Mouse (Mus musculus): ENCODE results near the gene Zdhhc4.

DNA sequence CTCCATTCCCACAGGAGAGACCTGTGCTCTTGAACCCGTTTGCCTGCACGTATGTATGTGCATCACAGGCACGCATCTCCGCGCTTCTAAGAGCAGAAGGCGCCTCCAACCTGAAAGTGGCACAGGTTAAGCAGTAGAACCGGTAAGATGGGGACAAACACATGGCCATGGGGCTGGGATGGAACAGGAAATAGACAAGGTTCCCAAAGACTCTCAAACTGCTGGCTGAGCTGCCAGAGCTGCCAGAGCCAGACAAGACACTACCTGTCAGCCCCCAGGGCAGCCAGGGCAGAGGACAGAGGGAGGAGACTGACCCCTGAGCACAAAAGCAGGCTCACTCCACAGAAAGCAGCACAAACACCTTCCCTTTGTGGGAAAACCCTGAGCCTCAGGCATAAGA, 19.1 kb downstream of the Zdhhc4 start:
- TF ChIP-seq HCFC1 (IDR thresholded peaks at IDR 0.05; ENCODE audit: borderline replicate concordance, insufficient read depth, low read length) (no peak), CHD2 (IDR thresholded peaks at IDR 0.05; ENCODE audit: low read depth, low read length) (no peak), ZC3H11A (IDR thresholded peaks at IDR 0.05; ENCODE audit: borderline replicate concordance, low read depth, low read length) (no peak)
